Mouse (Mus musculus) CH12.LX (cell line): ENCODE measurements at regions not wholly inside any gene's neighbourhood (a gene's known extent, or its start where the extent isn't known, plus 50 kb on each side); places are given as distances from the start of the nearest gene placed in this dataset.

ENCODE experiments used
- DNase-seq: peaks from one replicate; pipeline ENCODE4 v3.0.0-alpha.2; 2013; ENCODE audit errors: extremely low read depth
- H3K27ac ChIP-seq: 2 replicates; pipeline ENCODE4 v1.5.1; 2012; ENCODE audit warnings: low read depth, mild to moderate bottlenecking, control low read depth, moderate library complexity; ENCODE audit not compliant: insufficient read depth
- H3K27me3 ChIP-seq: replicated peaks from 2 replicates; pipeline ENCODE3; 2012; ENCODE audit warnings: inconsistent platforms
- H3K36me3 ChIP-seq, 2 experiments: replicated peaks in 1 of 2; 2 replicates each; pipeline versions ENCODE3 to v1.6.1; 2012; ENCODE audit warnings: inconsistent platforms in 1 of 2, low read length in 1 of 2, mild to moderate bottlenecking in 1 of 2, mixed read lengths in 1 of 2, moderate library complexity in 1 of 2; ENCODE audit not compliant: control insufficient read depth in 1 of 2, insufficient read depth in 1 of 2
- H3K4me1 ChIP-seq, 2 experiments: 2 replicates each; pipeline ENCODE4 v1.6.1; 2012; ENCODE audit warnings: inconsistent platforms in 1 of 2, moderate library complexity in 1 of 2; ENCODE audit not compliant: insufficient read depth in 2 of 2, control insufficient read depth in 1 of 2
- H3K4me2 ChIP-seq: 2 replicates; pipeline ENCODE4 v1.6.1; 2012; ENCODE audit warnings: low read depth, mild to moderate bottlenecking, control low read depth; ENCODE audit not compliant: poor library complexity, insufficient read depth, severe bottlenecking
- H3K4me3 ChIP-seq, 3 experiments: fragments of 150-350 bp in 1 of 3; sonication (generic) in 1 of 3; replicated peaks in 1 of 3; 2 replicates each; pipeline versions ENCODE3 to v1.5.1; 2011 to 2012; ENCODE audit warnings: low read depth in 2 of 3, low read length in 2 of 3, mild to moderate bottlenecking in 2 of 3, moderate library complexity in 2 of 3, control low read depth in 1 of 3, improper control_type of control experiment in 1 of 3, inconsistent platforms in 1 of 3, mixed read lengths in 1 of 3; ENCODE audit not compliant: poor library complexity in 1 of 3
- H3K79me2 ChIP-seq: replicated peaks from 2 replicates; pipeline ENCODE4 v1.6.1; 2012; ENCODE audit warnings: mild to moderate bottlenecking, moderate library complexity; ENCODE audit not compliant: control insufficient read depth, poor library complexity, insufficient read depth, severe bottlenecking; ENCODE audit errors: extremely low read depth
- H3K9ac ChIP-seq: 2 replicates; pipeline ENCODE4 v1.6.1; 2012; ENCODE audit warnings: low read depth, mild to moderate bottlenecking, control low read depth, moderate library complexity; ENCODE audit not compliant: insufficient read depth
- H3K9me3 ChIP-seq: replicated peaks from 2 replicates; pipeline ENCODE3; 2012; ENCODE audit warnings: low read length, inconsistent platforms, mixed read lengths
- BHLHE40 ChIP-seq: IDR thresholded peaks from 2 replicates; pipeline ENCODE4 v1.6.1; 2011; ENCODE audit warnings: mild to moderate bottlenecking, low read depth, low read length, improper control_type of control experiment
- CTCF ChIP-seq, 2 experiments: IDR thresholded peaks in 1 of 2; conservative IDR thresholded peaks in 1 of 2; 2 replicates each; pipeline ENCODE4 v1.5.1; 2011 to 2012; ENCODE audit warnings: low read depth in 2 of 2, low read length in 2 of 2, improper control_type of control experiment in 1 of 2, inconsistent platforms in 1 of 2, mild to moderate bottlenecking in 1 of 2, moderate library complexity in 1 of 2
- ELF1 ChIP-seq: IDR thresholded peaks from 2 replicates; pipeline ENCODE4 v1.6.1; 2014; ENCODE audit warnings: low read depth, mild to moderate bottlenecking, inconsistent platforms, low read length, improper control_type of control experiment
- ETS1 ChIP-seq: conservative IDR thresholded peaks from 2 replicates; pipeline ENCODE4 v1.6.1; 2012; ENCODE audit warnings: low read depth, mild to moderate bottlenecking, inconsistent platforms, low read length, improper control_type of control experiment, moderate library complexity
- GABPA ChIP-seq: IDR thresholded peaks from 2 replicates; pipeline ENCODE4 v1.6.1; 2012; ENCODE audit warnings: low read depth, low read length, improper control_type of control experiment, inconsistent platforms; ENCODE audit not compliant: insufficient replicate concordance
- IRF4 ChIP-seq: IDR thresholded peaks from 2 replicates; pipeline ENCODE4 v1.6.1; 2014; ENCODE audit warnings: low read depth, mild to moderate bottlenecking, inconsistent platforms, low read length, improper control_type of control experiment
- JUN ChIP-seq: IDR thresholded peaks from 2 replicates; pipeline ENCODE4 v1.6.1; 2011; ENCODE audit warnings: low read depth, mild to moderate bottlenecking, low read length, improper control_type of control experiment, moderate library complexity; ENCODE audit not compliant: insufficient read depth
- JUND ChIP-seq: conservative IDR thresholded peaks from 2 replicates; pipeline ENCODE4 v1.6.1; 2011; ENCODE audit warnings: low read depth, low read length, improper control_type of control experiment
- KAT2A ChIP-seq: IDR thresholded peaks from 2 replicates; pipeline ENCODE4 v1.6.1; 2012; ENCODE audit warnings: low read length, improper control_type of control experiment, inconsistent platforms; ENCODE audit not compliant: insufficient replicate concordance
- MEF2A ChIP-seq: IDR thresholded peaks from 2 replicates; pipeline ENCODE4 v1.6.1; 2014; ENCODE audit warnings: low read depth, mild to moderate bottlenecking, inconsistent platforms, low read length, improper control_type of control experiment, borderline replicate concordance
- MXI1 ChIP-seq: IDR thresholded peaks from 2 replicates; pipeline ENCODE4 v1.6.1; 2011; ENCODE audit warnings: mild to moderate bottlenecking, low read depth, low read length, improper control_type of control experiment
- MYC ChIP-seq: IDR thresholded peaks from 2 replicates; pipeline ENCODE4 v1.6.1; 2011; ENCODE audit warnings: low read depth, mild to moderate bottlenecking, improper control_type of control experiment, low read length
- POLR2A ChIP-seq: IDR thresholded peaks from 2 replicates; pipeline ENCODE4 v1.6.1; 2011; ENCODE audit warnings: low read depth, mild to moderate bottlenecking, improper control_type of control experiment, low read length
- POLR2AphosphoS2 ChIP-seq: IDR thresholded peaks from 2 replicates; pipeline ENCODE4 v1.6.1; 2011; ENCODE audit warnings: low read depth, low read length, improper control_type of control experiment
- RAD21 ChIP-seq: IDR thresholded peaks from 2 replicates; pipeline ENCODE4 v1.6.1; 2011; ENCODE audit warnings: low read depth, mild to moderate bottlenecking, low read length, improper control_type of control experiment, moderate library complexity
- SIN3A ChIP-seq: IDR thresholded peaks from 2 replicates; pipeline ENCODE4 v1.6.1; 2012; ENCODE audit warnings: low read length, improper control_type of control experiment, inconsistent platforms
- SMC3 ChIP-seq: IDR thresholded peaks from 2 replicates; pipeline ENCODE4 v1.6.1; 2011; ENCODE audit warnings: low read depth, low read length, improper control_type of control experiment
- TCF12 ChIP-seq: IDR thresholded peaks from 2 replicates; pipeline ENCODE4 v1.6.1; 2014; ENCODE audit warnings: low read depth, mild to moderate bottlenecking, inconsistent platforms, low read length, improper control_type of control experiment
- USF2 ChIP-seq: conservative IDR thresholded peaks from 2 replicates; pipeline ENCODE4 v1.6.1; 2011; ENCODE audit warnings: low read depth, low read length, improper control_type of control experiment
- ZC3H11A ChIP-seq: IDR thresholded peaks from 2 replicates; pipeline ENCODE4 v1.6.1; 2012; ENCODE audit warnings: low read depth, mild to moderate bottlenecking, inconsistent platforms, low read length, improper control_type of control experiment
- ZNF384 ChIP-seq: IDR thresholded peaks from 2 replicates; pipeline ENCODE4 v1.6.1; 2012; ENCODE audit warnings: low read depth, low read length, improper control_type of control experiment, inconsistent platforms
- dilution Hi-C: fragments of 300-500 bp; cut with MboI; formaldehyde crosslinking; loops from 2 replicates; pipeline ENCODE4 v1.14.3; 2020; ENCODE audit warnings: low sequenced_read_pairs; ENCODE audit not compliant: extremely low pct_unique_long_range_greater_than_20kb, extremely low pct_ligation_motif_present
- in situ Hi-C: fragments of 300-500 bp; cut with MboI; formaldehyde crosslinking; loops from 3 replicates; pipeline ENCODE4 v1.14.3; 2019; ENCODE audit warnings: low sequenced_read_pairs, low pct_ligation_motif_present, low pct_unique_long_range_greater_than_20kb, mixed read lengths

GRCm38 (mm10) chr6:140953256-140953655, 224.2 kb downstream of the Gm11077 start:
- H3K4me3 ChIP-seq = no peak overlapping the region
- TF ChIP-seq ETS1 (no peak), JUN (no peak), POLR2AphosphoS2 (no peak), SMC3 (no peak), BHLHE40 (no peak), RAD21 (no peak), IRF4 (no peak), MXI1 (no peak), CTCF (conservative IDR thresholded peaks at IDR 0.05 in 1 of 2, IDR thresholded peaks at IDR 0.05 in 1 of 2; ENCODE audit: low read depth in 2 of 2, low read length in 2 of 2) (no peak), ZC3H11A (no peak), MYC (no peak), MEF2A (no peak), TCF12 (no peak), KAT2A (no peak), SIN3A (no peak), ZNF384 (no peak), POLR2A (no peak)
- TF ChIP-seq, all 38 proteins: peak for 0
- Histone ChIP-seq H3K27ac (no peak overlapping the region), H3K9ac (no peak overlapping the region), H3K4me1 (no peaks in the 10 kb centered on the region), H3K36me3 (no peaks in the 10 kb centered on the region), H3K79me2 (no peaks in the 10 kb centered on the region), H3K9me3 (no peaks in the 10 kb centered on the region), H3K4me2 (no peak overlapping the region), H3K27me3 (no peaks in the 10 kb centered on the region)
- dilution Hi-C loops (no loop called here), in situ Hi-C loops (no loop called here)
- DNase-seq = no peak

- no peaks in the 10 kb centered on the region for H3K9me3 ChIP-seq
- no peaks in the 10 kb centered on the region for H3K4me1 ChIP-seq
- TF ChIP-seq GABPA = no peak
- TF ChIP-seq ELF1 = no peak
- no peak for TF ChIP-seq TCF12
- no peak for TF ChIP-seq POLR2A
- TF ChIP-seq JUND = no peak
- TF ChIP-seq USF2 = no peak
- no peaks in the 10 kb centered on the region for H3K27me3 ChIP-seq
- in situ Hi-C loops (no loop called here), dilution Hi-C loops (no loop called here)
- no peak overlapping the region for H3K4me2 ChIP-seq
- no peak overlapping the region for H3K9ac ChIP-seq
- DNase-seq = no peak
- no peak overlapping the region for H3K4me3 ChIP-seq
- H3K79me2 ChIP-seq = no peaks in the 10 kb centered on the region
- H3K36me3 ChIP-seq = no peaks in the 10 kb centered on the region
- no peak overlapping the region for H3K27ac ChIP-seq
Observed at GRCm38 (mm10) chr6:140953721-140954120, 224.6 kb downstream of the Gm11077 start.
